Mouse (Mus musculus): ENCODE measurements around the gene Ikzf1.

- TF ChIP-seq CTCF (IDR thresholded peaks at IDR 0.05; ENCODE audit: low read depth) (no peak), EP300 (IDR thresholded peaks at IDR 0.05; ENCODE audit: low read depth) (no peak)
Observed at GRCm38 (mm10) chr11:11741574-11741973, 56.8 kb downstream of the Ikzf1 start.
